8 mouse cellular contexts compared by ENCODE assay signal in genomic region chr9:96718402-96718798, GRCm38 (mm10). TPM values are rescaled to one million over a fixed set of nuclear protein-coding genes. Genes with fewer than 3 reads are reported as not detected.
DNase-seq lines count a peak whose midpoint lies in the region; ATAC-seq lines count a peak whose summit lies in the region.

No protein-coding gene starts in this region.

- no peak for DNase-seq in heart, postnatal 4 days
- DNase-seq in midbrain, embryonic 10.5 days (ENCODE audit: low spot score): no peak
- no peak for DNase-seq in urinary bladder, postnatal 10 days (ENCODE audit: low spot score)
- no peak for DNase-seq in left cerebral cortex, postnatal 36 days (ENCODE audit: low spot score in 2 of 2)

- no peaks in the 10 kb centered on the region for H3K9me3 ChIP-seq in heart, embryonic 11.5 days (replicated peaks; ENCODE audit: control insufficient read depth, low read length)
- H3K9me3 ChIP-seq in midbrain, embryonic 15.5 days: no peaks in the 10 kb centered on the region
- no peaks in the 10 kb centered on the region for H3K9me3 ChIP-seq in midbrain, embryonic 10.5 days (replicated peaks)
- no peaks in the 10 kb centered on the region for H3K9me3 ChIP-seq in intestine, embryonic 15.5 days
- H3K9me3 ChIP-seq in stomach, embryonic 16.5 days (replicated peaks; ENCODE audit: control insufficient read depth, low read length): no peaks in the 10 kb centered on the region

- no peak overlapping the region for H3K9ac ChIP-seq in heart, embryonic 11.5 days (ENCODE audit: low read depth, low read length)
- H3K9ac ChIP-seq in midbrain, embryonic 15.5 days: no peak overlapping the region
- H3K9ac ChIP-seq in intestine, embryonic 15.5 days: no peak overlapping the region
- no peak overlapping the region for H3K9ac ChIP-seq in stomach, embryonic 16.5 days (ENCODE audit: low read length)

- H3K4me2 ChIP-seq in heart, embryonic 11.5 days: peak overlapping the region; percentile 69
- H3K4me2 ChIP-seq in midbrain, embryonic 15.5 days: peak overlapping the region; percentile 67; the same call in 1 of the 2 replicates
- H3K4me2 ChIP-seq in intestine, embryonic 15.5 days (replicated peaks): peak overlapping the region; percentile 75
- peak overlapping the region; percentile 79 for H3K4me2 ChIP-seq in stomach, embryonic 16.5 days (ENCODE audit: low read depth, low read length)

- peak overlapping the region; percentile 77; the same call in 1 of the 2 replicates for H3K4me3 ChIP-seq in heart, embryonic 11.5 days (ENCODE audit: low read depth, low read length)
- H3K4me3 ChIP-seq in midbrain, embryonic 15.5 days: no peak overlapping the region
- no peak overlapping the region for H3K4me3 ChIP-seq in midbrain, embryonic 10.5 days
- peak overlapping the region; percentile 87; the same call in 1 of the 2 replicates for H3K4me3 ChIP-seq in intestine, embryonic 15.5 days (replicated peaks)
- H3K4me3 ChIP-seq in stomach, embryonic 16.5 days (replicated peaks; ENCODE audit: low read length): peak overlapping the region; percentile 70; the same call in 1 of the 2 replicates

- no peaks in the 10 kb centered on the region for H3K36me3 ChIP-seq in heart, embryonic 11.5 days (ENCODE audit: control insufficient read depth, insufficient read depth, low read length)
- no peaks in the 10 kb centered on the region for H3K36me3 ChIP-seq in midbrain, embryonic 15.5 days (replicated peaks)
- no peaks in the 10 kb centered on the region for H3K36me3 ChIP-seq in midbrain, embryonic 10.5 days
- H3K36me3 ChIP-seq in intestine, embryonic 15.5 days: no peaks in the 10 kb centered on the region
- no peaks in the 10 kb centered on the region; the same call in 1 of the 2 replicates for H3K36me3 ChIP-seq in stomach, embryonic 16.5 days (ENCODE audit: control insufficient read depth, insufficient read depth, low read length)

- intact Hi-C loops in left cerebral cortex, postnatal 36 days (cut with DNase I): no loop called here

- 90% methylated on average over 8 of the region's 8 CpGs for WGBS in heart, embryonic 11.5 days (ENCODE audit: insufficient replicate concordance)
- WGBS in midbrain, embryonic 15.5 days: 91% methylated on average over 8 of the region's 8 CpGs
- 94% methylated on average over 8 of the region's 8 CpGs for WGBS in midbrain, embryonic 10.5 days
- WGBS in intestine, embryonic 15.5 days: 86% methylated on average over 8 of the region's 8 CpGs
- 93% methylated on average over 8 of the region's 8 CpGs for WGBS in stomach, embryonic 16.5 days

- H3K27me3 ChIP-seq in heart, embryonic 11.5 days (ENCODE audit: control insufficient read depth, insufficient read depth, low read length): no peaks in the 10 kb centered on the region
- H3K27me3 ChIP-seq in midbrain, embryonic 15.5 days (replicated peaks): no peaks in the 10 kb centered on the region
- peaks cover 25% of the 10 kb centered on the region for H3K27me3 ChIP-seq in midbrain, embryonic 10.5 days (ENCODE audit: low read depth, poor library complexity, severe bottlenecking)
- H3K27me3 ChIP-seq in intestine, embryonic 15.5 days (replicated peaks): no peaks in the 10 kb centered on the region
- H3K27me3 ChIP-seq in stomach, embryonic 16.5 days (ENCODE audit: control insufficient read depth, insufficient read depth, low read length): no peaks in the 10 kb centered on the region

- no peak for ATAC-seq in heart, embryonic 11.5 days (replicated peaks; ENCODE audit: insufficient number of reproducible peaks, low FRiP score, low TSS enrichment)
- ATAC-seq in midbrain, embryonic 15.5 days (replicated peaks): no peak
- no peak for ATAC-seq in intestine, embryonic 15.5 days
- no peak for ATAC-seq in stomach, embryonic 16.5 days (ENCODE audit: insufficient read depth, low FRiP score)

- H3K4me1 ChIP-seq in heart, embryonic 11.5 days (ENCODE audit: control insufficient read depth, insufficient read depth, low read length): peaks cover 23% of the 10 kb centered on the region
- H3K4me1 ChIP-seq in midbrain, embryonic 15.5 days: peaks cover 39% of the 10 kb centered on the region
- peaks cover 27% of the 10 kb centered on the region for H3K4me1 ChIP-seq in midbrain, embryonic 10.5 days
- peaks cover 9% of the 10 kb centered on the region; the same call in 1 of the 2 replicates for H3K4me1 ChIP-seq in intestine, embryonic 15.5 days (replicated peaks)
- peaks cover 13% of the 10 kb centered on the region; the same call in 1 of the 2 replicates for H3K4me1 ChIP-seq in stomach, embryonic 16.5 days (ENCODE audit: control insufficient read depth, insufficient read depth, low read length)

- H3K27ac ChIP-seq in heart, embryonic 11.5 days (ENCODE audit: low read depth, low read length): no peak overlapping the region
- no peak overlapping the region for H3K27ac ChIP-seq in midbrain, embryonic 15.5 days
- H3K27ac ChIP-seq in midbrain, embryonic 10.5 days (replicated peaks): no peak overlapping the region
- no peak overlapping the region for H3K27ac ChIP-seq in intestine, embryonic 15.5 days
- no peak overlapping the region for H3K27ac ChIP-seq in stomach, embryonic 16.5 days (ENCODE audit: low read length)

RNA-seq across cellular contexts. Expression of gene Zbtb38, which starts 34.2 kb away (rescaled TPM):
- 22.7 and 24.7 TPM in 2 replicates for polyA plus RNA-seq in heart, embryonic 11.5 days (2014; fragmentation: Nextera tagmentation; extraction: Ambion mirVana)
- total RNA-seq in heart, postnatal 4 days (2021): 10 to 100 TPM; 34.6 to 35.2 TPM
- 57.2 and 59.2 TPM in 2 replicates for polyA plus RNA-seq in midbrain, embryonic 15.5 days (2015; fragmentation: Nextera tagmentation; extraction: Ambion mirVana)
- 8.1 and 10.6 TPM in 2 replicates for polyA plus RNA-seq in midbrain, embryonic 10.5 days (2016; fragmentation: Nextera tagmentation; extraction: Ambion mirVana)
- polyA plus RNA-seq in intestine, embryonic 15.5 days (2015; fragmentation: Nextera tagmentation; extraction: Ambion mirVana): 22.5 and 22.9 TPM in 2 replicates
- polyA plus RNA-seq in stomach, embryonic 16.5 days (2015; fragmentation: Nextera tagmentation; extraction: Ambion mirVana): 19.4 and 21.2 TPM in 2 replicates
- 10 to 100 TPM; 55.4 to 66.0 TPM for total RNA-seq in left cerebral cortex, postnatal 36 days (2021)

Comparison
In these comparisons a context has a peak if more than half of its experiments do, and no peak if none do; other contexts are left out.
1. H3K4me3 ChIP-seq: peak in heart, embryonic 11.5 days (single experiment), intestine, embryonic 15.5 days (single experiment) and stomach, embryonic 16.5 days (single experiment); none in midbrain, embryonic 15.5 days (single experiment) and midbrain, embryonic 10.5 days (single experiment).
2. Peak in every context shown above with its lines, with median percentiles within 50 percentile points of each other: H3K4me2 ChIP-seq.